Comparison of ENCODE assay signal across 14 mouse cellular contexts in genomic region chr9:118991750-118992585, GRCm38 (mm10).
DNase-seq lines count a peak whose midpoint lies in the region; ATAC-seq and TF ChIP-seq lines count a peak whose summit lies in the region.
"Had no signal": no experiment of that assay in that cellular context is flagged by ENCODE, and none has a peak within 500 bp of the region (broad histone marks: within the 10 kb centered on the region; RNA-seq: fewer than 3 reads in every experiment).

No protein-coding gene starts in this region.

- no peak overlapping the region for H3K9ac ChIP-seq in lung, postnatal 0 days (replicated peaks; ENCODE audit: low read depth)
- H3K9ac ChIP-seq in limb, embryonic 12.5 days (replicated peaks), result no peak overlapping the region
- H3K9ac ChIP-seq: forebrain, embryonic 13.5 days had no signal

- no peak overlapping the region for H3K4me2 ChIP-seq in lung, postnatal 0 days (replicated peaks; ENCODE audit: low read depth, low read length)
- H3K4me2 ChIP-seq in limb, embryonic 12.5 days, result no peak overlapping the region
- H3K4me2 ChIP-seq: forebrain, embryonic 13.5 days had no signal

- DNase-seq in gastrocnemius, adult 2 months, result no peak
- no peak for DNase-seq in gastrocnemius, adult 18-20 months (ENCODE audit: low spot score)
- peak; percentile 78 for DNase-seq in lung, postnatal 0 days (ENCODE audit: low spot score)
- no peak for DNase-seq in lung, adult 18-20 months
- peak; percentile 55 for DNase-seq in thymus, postnatal 4 days
- DNase-seq in spleen, adult 18-20 months, result no peak
- no peak for DNase-seq in c-Kit-positive CD71-positive TER-119-positive erythroid progenitor cells, embryonic 14.5 days (ENCODE audit: low spot score)
- DNase-seq: adrenal gland, postnatal 14 days; cerebellum, adult 11 months; kidney, adult 9 months; layer of hippocampus, adult 9-11 months had no signal

- no peaks in the 10 kb centered on the region for H3K27me3 ChIP-seq in lung, postnatal 0 days (replicated peaks; ENCODE audit: insufficient read depth, low read length)
- H3K27me3 ChIP-seq in limb, embryonic 12.5 days, result no peaks in the 10 kb centered on the region
- H3K27me3 ChIP-seq: forebrain, embryonic 13.5 days had no signal

- peaks cover 31% of the 10 kb centered on the region; the same call in 1 of the 2 replicates for H3K4me1 ChIP-seq in lung, postnatal 0 days (ENCODE audit: insufficient read depth, low read depth, low read length)
- H3K4me1 ChIP-seq in limb, embryonic 12.5 days (replicated peaks), result peaks cover 58% of the 10 kb centered on the region

- H3K4me3 ChIP-seq in gastrocnemius, adult 2 months, result no peak overlapping the region
- no peak overlapping the region for H3K4me3 ChIP-seq in lung, postnatal 0 days (ENCODE audit: low read depth, low read length)
- H3K4me3 ChIP-seq in limb, embryonic 12.5 days (replicated peaks), result no peak overlapping the region
- H3K4me3 ChIP-seq: forebrain, embryonic 13.5 days had no signal

- TF ChIP-seq CTCF in gastrocnemius, adult 2 months (IDR thresholded peaks at IDR 0.05), result no peak
- TF ChIP-seq CTCF in lung, postnatal 0 days (IDR thresholded peaks at IDR 0.05), result no peak

- TF ChIP-seq EP300 in lung, postnatal 0 days (IDR thresholded peaks at IDR 0.05), result 0 out of 2 replicates have a peak, but pooled peaks have one; percentile 10

- peak overlapping the region; percentile 53 for H3K27ac ChIP-seq in gastrocnemius, adult 2 months
- H3K27ac ChIP-seq in lung, postnatal 0 days (ENCODE audit: low read length), result peak overlapping the region; percentile 69
- peak overlapping the region; percentile 17; the same call in 1 of the 2 replicates for H3K27ac ChIP-seq in limb, embryonic 12.5 days
- H3K27ac ChIP-seq: forebrain, embryonic 13.5 days; hindbrain, postnatal 0 days had no signal

- no peaks in the 10 kb centered on the region for H3K36me3 ChIP-seq in lung, postnatal 0 days (ENCODE audit: insufficient read depth, low read length)
- H3K36me3 ChIP-seq in limb, embryonic 12.5 days, result peaks cover 4% of the 10 kb centered on the region; the same call in 1 of the 2 replicates

- intact Hi-C loops in gastrocnemius, adult 2 months (cut with DNase I), result no loop called here

- 51% methylated on average over 21 of the region's 21 CpGs for WGBS in lung, postnatal 0 days
- 88% methylated on average over 21 of the region's 21 CpGs for WGBS in limb, embryonic 12.5 days

- ATAC-seq in lung, postnatal 0 days, result peak; percentile 53
- no peak for ATAC-seq in limb, embryonic 12.5 days (ENCODE audit: insufficient number of reproducible peaks, insufficient read depth, low FRiP score, low TSS enrichment, low read depth)
- ATAC-seq: forebrain, embryonic 13.5 days; hindbrain, postnatal 0 days had no signal

- no peaks in the 10 kb centered on the region for H3K9me3 ChIP-seq in lung, postnatal 0 days (ENCODE audit: low read length)
- no peaks in the 10 kb centered on the region for H3K9me3 ChIP-seq in limb, embryonic 12.5 days
- H3K9me3 ChIP-seq: forebrain, embryonic 13.5 days had no signal

Comparison
In these comparisons a context has a peak if more than half of its experiments do, and no peak if none do; other contexts are left out.
1. DNase-seq: peak in lung, postnatal 0 days (single experiment) and thymus, postnatal 4 days (single experiment); none in gastrocnemius, adult 2 months (single experiment), gastrocnemius, adult 18-20 months (single experiment), lung, adult 18-20 months (0 of 2), spleen, adult 18-20 months (0 of 2) and c-Kit-positive CD71-positive TER-119-positive erythroid progenitor cells, embryonic 14.5 days (single experiment).
2. H3K27ac ChIP-seq: peak in every context shown above with its lines; median percentile 69 in lung, postnatal 0 days; 53 in gastrocnemius, adult 2 months; 17 in limb, embryonic 12.5 days.